10 mouse cellular contexts compared by ENCODE assay signal in genomic region chr13:83268663-83269062, GRCm38 (mm10).
"Had no signal": no experiment of that assay in that cellular context is flagged by ENCODE, and none has a peak within 500 bp of the region (broad histone marks: within the 10 kb centered on the region; RNA-seq: fewer than 3 reads in every experiment).

No protein-coding gene starts in this region.

- H3K9me3 ChIP-seq: intestine, embryonic 15.5 days; limb, embryonic 12.5 days; midbrain, embryonic 15.5 days; neural tube, embryonic 12.5 days had no signal

- DNase-seq: kidney, adult 18-20 months; kidney, postnatal 25 days; lung, postnatal 36 days; thymus, adult 2 months; thymus, postnatal 36 days had no signal

- H3K27me3 ChIP-seq: intestine, embryonic 15.5 days; limb, embryonic 12.5 days; midbrain, embryonic 15.5 days; neural tube, embryonic 12.5 days had no signal

- H3K4me1 ChIP-seq: intestine, embryonic 15.5 days; limb, embryonic 12.5 days; midbrain, embryonic 15.5 days; neural tube, embryonic 12.5 days had no signal

- H3K4me2 ChIP-seq: intestine, embryonic 15.5 days; limb, embryonic 12.5 days; midbrain, embryonic 15.5 days; neural tube, embryonic 12.5 days had no signal

- H3K36me3 ChIP-seq: intestine, embryonic 15.5 days; limb, embryonic 12.5 days; midbrain, embryonic 15.5 days; neural tube, embryonic 12.5 days had no signal

- H3K9ac ChIP-seq: intestine, embryonic 15.5 days; limb, embryonic 12.5 days; midbrain, embryonic 15.5 days; neural tube, embryonic 12.5 days had no signal

- ATAC-seq: intestine, embryonic 15.5 days; midbrain, embryonic 15.5 days had no signal

- H3K27ac ChIP-seq: intestine, embryonic 15.5 days; left cerebral cortex, adult 2 months; limb, embryonic 12.5 days; midbrain, embryonic 15.5 days; neural tube, embryonic 12.5 days had no signal

- H3K4me3 ChIP-seq: intestine, embryonic 15.5 days; left cerebral cortex, adult 2 months; limb, embryonic 12.5 days; midbrain, embryonic 15.5 days; neural tube, embryonic 12.5 days had no signal
